Mouse (Mus musculus) cerebellum, adult (tissue): ENCODE data around the gene Oaz1.

ENCODE experiments used
- ATAC-seq: cut with Nextera tagmentation; 2 replicates; pipeline ENCODE4 v1.9.2; 2017; ENCODE audit warnings: mild to moderate bottlenecking, moderate library complexity, mixed read lengths; ENCODE audit not compliant: insufficient number of reproducible peaks, low FRiP score, low TSS enrichment

The Oaz1 gene

GRCm38 (mm10) chr10:80843931-80844547 lies 17.6 kb downstream of the Oaz1 start, which contains the start of gene Lingo3:
Gene Lingo3 (minus strand): TSS chr10:80844039.
- ATAC-seq = peak; percentile 61

DNA sequence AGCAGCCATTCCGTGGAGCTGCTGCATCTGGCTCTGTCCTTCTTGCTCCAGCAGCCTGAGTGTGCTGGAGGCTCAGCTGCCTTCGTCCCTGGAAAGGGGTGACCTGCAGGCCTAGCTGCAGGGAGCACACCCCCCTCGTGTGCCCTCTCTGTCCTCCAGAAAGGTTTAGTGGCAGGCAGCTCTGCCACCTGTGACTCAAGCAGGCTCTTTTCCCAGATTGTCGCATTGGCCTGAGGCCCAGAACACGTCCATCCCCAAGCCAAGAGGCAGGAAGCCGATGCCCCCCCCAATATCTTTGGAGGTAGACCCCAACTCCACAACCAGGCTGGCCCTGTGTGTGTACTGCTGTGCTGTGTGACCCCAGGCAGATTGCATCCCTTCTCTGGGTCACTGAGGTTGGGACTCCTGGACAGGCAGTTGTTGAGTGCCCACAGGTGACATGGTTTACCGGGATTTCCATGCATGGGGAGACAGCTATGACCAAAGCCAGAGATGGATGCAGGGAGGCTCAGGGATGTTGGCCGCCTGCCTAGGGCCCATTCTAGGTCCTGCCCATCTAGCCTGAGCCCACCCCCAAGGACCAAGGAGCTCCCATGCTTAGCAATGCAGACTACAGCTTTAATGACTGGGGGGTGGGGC lies 18.7 kb downstream of the Oaz1 start:
- ATAC-seq = no peak

GRCm38 (mm10) chr10:80845732-80846131 lies 19.3 kb downstream of the Oaz1 start:
- ATAC-seq = no peak

GRCm38 (mm10) chr10:80848571-80848970 lies 22.1 kb downstream of the Oaz1 start:
- no peak for ATAC-seq

DNA sequence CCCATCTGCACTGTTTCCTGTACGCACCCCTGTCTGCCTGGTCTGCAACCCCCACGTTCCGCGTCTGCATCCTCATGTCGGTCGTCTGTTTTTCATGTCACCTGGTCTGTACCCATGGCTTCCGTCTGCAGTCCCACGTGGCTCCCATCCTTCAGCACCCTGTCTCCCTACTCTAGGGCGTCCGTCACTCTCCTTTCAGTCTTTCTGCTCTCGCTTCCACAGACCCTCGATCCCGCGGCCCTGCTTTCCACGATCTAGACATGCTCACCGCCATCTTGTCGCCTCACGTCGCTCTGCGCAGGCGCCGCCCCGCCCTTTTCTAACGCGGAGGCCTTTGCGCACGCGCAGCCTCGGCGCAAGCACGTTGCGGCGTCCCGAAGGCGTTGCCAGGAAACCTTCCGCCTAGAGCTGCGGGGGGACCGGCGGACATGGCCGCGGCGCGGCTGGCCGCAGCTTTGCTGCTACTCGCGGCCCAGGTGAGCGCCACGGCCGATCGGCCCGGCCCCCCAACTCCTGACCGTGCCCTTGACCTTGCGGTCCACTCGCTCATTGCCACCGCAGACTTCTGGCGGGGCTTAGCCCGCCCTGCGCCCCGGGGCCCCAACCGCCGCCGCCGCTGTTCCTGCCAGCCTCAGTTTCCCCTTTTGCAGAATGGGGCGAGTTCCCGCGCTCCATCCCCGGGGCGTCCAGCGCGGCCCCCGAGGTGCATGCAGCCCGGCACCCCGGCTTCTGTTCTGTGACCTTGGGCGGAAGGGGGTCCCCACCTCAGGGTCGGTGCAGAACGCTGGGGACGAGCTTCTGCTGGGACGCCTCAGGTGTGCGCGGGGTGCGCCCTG lies 28.7 kb downstream of the Oaz1 start, which contains the start of the genes Lsm7 and Sppl2b:
TSS of gene Lsm7 (minus strand) at position 297 of the 836 bp plus-strand sequence.
TSS of gene Sppl2b (plus strand) at position 363 of the 836 bp plus-strand sequence.
- peak; percentile 67 for ATAC-seq

DNA sequence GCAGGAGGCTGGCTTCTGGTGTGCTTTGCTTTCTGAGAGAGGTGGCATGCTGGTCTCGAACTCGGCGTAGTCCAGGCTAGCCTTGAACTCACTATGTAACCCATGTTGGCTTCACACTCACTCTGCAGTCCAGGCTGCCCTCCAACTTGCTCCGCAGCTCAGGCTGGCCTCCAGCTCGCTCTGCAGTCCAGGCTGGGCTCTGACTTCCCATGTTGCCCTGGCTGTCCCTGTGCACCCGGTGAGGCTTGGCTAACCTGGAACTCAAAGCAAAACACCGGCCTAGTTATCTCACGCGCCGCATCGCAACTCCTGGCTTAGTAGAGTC lies 29.3 kb downstream of the Oaz1 start:
- 0 out of 2 replicates have a peak, but pooled peaks have one; percentile 11 for ATAC-seq

- no peak for ATAC-seq
Observed at GRCm38 (mm10) chr10:80856267-80856666, 29.8 kb downstream of the Oaz1 start.

GRCm38 (mm10) chr10:80856908-80857307 lies 30.5 kb downstream of the Oaz1 start:
- no peak for ATAC-seq

DNA sequence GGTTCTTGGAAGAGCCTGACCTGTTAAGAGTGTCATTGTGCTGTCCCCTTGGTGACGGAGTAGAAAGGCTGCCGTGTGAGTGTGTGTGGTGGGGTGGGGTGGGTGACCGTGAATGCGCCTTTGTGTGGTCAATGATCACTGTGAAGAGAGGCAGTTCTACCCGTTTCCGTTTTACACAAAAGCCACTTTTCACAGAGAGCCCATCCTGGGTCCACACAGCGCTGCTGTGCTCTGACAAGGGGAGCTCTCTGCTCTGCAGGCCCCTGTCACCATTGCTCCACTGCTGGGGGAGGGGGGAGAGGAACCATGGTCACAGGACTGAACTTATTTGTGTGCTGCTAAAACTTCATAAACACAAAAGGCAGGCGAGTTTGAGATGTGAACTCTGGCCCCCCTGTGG lies 30.9 kb downstream of the Oaz1 start:
- ATAC-seq = no peak

DNA sequence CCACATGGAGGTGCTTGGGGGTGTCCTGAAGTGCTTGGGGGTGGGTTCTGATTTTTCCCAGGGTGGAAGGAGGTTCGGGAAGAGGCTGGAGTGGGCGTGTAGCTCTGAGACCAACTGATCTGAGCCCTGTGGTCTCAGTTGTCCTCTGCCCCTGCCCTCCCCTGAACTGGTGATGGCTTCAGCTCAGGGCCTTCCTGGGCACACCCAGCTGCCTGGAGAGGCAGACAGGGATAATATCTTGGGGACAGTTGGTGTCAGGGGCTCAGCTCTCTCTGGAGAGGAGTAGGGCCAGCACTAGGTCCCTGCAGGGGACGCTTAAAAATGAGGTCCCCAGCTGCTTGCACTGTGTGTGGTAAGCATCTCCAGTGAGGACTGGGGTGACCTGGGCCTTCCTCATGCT lies 31.4 kb downstream of the Oaz1 start:
- no peak for ATAC-seq

- no peak for ATAC-seq
Observed at GRCm38 (mm10) chr10:80858350-80858935, 32.0 kb downstream of the Oaz1 start.

GRCm38 (mm10) chr10:80862305-80862704 lies 35.8 kb downstream of the Oaz1 start:
- no peak for ATAC-seq

GRCm38 (mm10) chr10:80864446-80864845 lies 38.0 kb downstream of the Oaz1 start:
- ATAC-seq = peak; percentile 66; the same call in 1 of the 2 replicates

DNA sequence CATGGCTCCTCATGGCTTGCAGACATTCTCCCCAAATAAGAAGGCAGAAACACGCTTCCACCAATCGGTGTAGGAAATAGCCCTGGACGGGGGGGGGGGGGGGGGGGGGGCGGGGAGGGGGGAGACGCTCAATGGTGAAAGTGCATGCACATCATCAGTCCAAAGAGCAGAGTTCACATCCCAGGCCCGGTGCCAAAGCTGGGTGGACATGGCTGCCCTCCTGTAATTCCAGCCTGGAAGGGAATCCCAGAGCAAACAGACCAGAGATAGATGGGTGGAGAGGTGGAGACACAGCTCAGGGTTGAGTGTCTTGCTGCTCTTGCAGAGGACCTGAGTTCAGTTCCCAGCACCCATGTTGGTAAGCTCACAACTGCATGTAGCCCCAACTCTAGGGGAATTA lies 44.5 kb downstream of the Oaz1 start:
- no peak for ATAC-seq

DNA sequence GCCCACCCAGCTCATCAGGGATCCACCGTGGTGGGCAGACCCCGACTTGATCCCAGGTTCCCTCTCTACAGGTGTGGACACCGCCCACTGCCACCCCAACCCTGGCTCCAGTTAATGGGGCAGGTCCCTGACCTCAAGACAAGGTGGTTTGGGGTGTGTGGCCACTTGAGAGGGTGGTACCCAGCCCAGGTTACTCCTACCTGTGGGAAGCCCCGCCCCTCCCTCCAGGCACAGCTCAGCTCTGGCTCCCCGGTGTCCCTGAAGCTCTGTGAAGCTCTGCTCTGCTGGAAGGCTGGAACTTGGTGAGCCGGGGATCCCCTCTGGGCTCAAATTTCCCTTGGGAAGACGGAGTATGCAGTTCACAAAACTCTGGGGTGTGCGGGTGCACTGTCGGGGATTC lies 45.1 kb downstream of the Oaz1 start, which contains the start of gene Tmprss9:
TSS of gene Tmprss9 (plus strand) at position 268 of the 400 bp plus-strand sequence.
- ATAC-seq = no peak

DNA sequence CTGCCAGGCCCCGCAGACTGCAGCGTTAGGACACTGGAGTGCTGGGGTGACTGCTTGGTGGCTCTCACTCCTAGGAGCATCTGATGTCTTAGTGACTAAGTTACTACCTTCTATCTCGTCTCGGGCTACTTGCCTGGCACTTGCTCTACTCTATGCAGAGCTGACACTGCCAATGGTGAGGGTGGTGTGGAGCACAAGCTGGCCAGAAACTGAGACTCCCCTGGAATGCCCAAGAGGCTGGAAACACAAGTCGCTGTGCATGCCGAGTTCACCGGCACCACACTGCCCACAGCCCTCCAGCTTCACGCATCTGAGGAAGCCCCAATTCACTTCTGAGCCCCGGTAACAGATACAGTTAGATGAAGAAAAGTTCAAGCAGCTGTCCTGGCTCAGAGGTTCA lies 47.6 kb downstream of the Oaz1 start:
- no peak for ATAC-seq

GRCm38 (mm10) chr10:80876028-80876427 lies 49.6 kb downstream of the Oaz1 start:
- ATAC-seq = no peak

GRCm38 (mm10) chr10:80876594-80876993 lies 50.1 kb downstream of the Oaz1 start:
- ATAC-seq = no peak
